Mouse (Mus musculus) lung, postnatal 0 days (tissue): Measurements from ENCODE around the gene Trim46.
A peak's percentile ranks its signal among the peaks of the same experiment; 100 is the strongest.

Experiments
- CTCF ChIP-seq: IDR thresholded peaks from 2 replicates; pipeline ENCODE4 v1.5.1; 2016; ENCODE audit warnings: antibody characterized with exemption, mild to moderate bottlenecking
- EP300 ChIP-seq: IDR thresholded peaks from 2 replicates; pipeline ENCODE4 v1.6.1; 2016; ENCODE audit warnings: antibody characterized with exemption, mild to moderate bottlenecking, control low read depth

GRCm38 (mm10) chr3:89280606-89281511 lies 34.8 kb upstream of the Trim46 start, which contains the start of gene Efna1:
- TF ChIP-seq CTCF: peak; percentile 29; the same call in 1 of the 2 replicates
- peak; percentile 72 for TF ChIP-seq EP300
